Mouse (Mus musculus) embryonic facial prominence, embryonic 13.5 days (tissue): ENCODE data around the gene Exoc5. TPM values are rescaled to one million over a fixed set of nuclear protein-coding genes. Genes with fewer than 3 reads are reported as not detected.
A peak's percentile ranks its signal among the peaks of the same experiment; 100 is the strongest.
"Not testable (repeated sequence)": the region's sequence is repeated elsewhere in the genome, so short reads cannot be mapped to it uniquely, and the experiment has no call there.

Experiments used
- ATAC-seq: fragments of 200-750 bp; cut with Nextera tagmentation; 2 replicates; pipeline ENCODE4 v1.8.0; 2017; ENCODE audit warnings: low read depth; ENCODE audit not compliant: insufficient number of reproducible peaks, insufficient read depth, low FRiP score, low TSS enrichment
- H3K27ac ChIP-seq: fragments of 300-500 bp; sonication (generic); 2 replicates; pipeline ENCODE4 v1.5.1; 2015; ENCODE audit warnings: moderate library complexity, mild to moderate bottlenecking, inconsistent platforms
- H3K27me3 ChIP-seq: fragments of 300-500 bp; sonication (generic); 2 replicates; pipeline ENCODE4 v1.6.1; 2015; ENCODE audit warnings: mild to moderate bottlenecking, inconsistent platforms
- H3K36me3 ChIP-seq: fragments of 300-500 bp; sonication (generic); 2 replicates; pipeline ENCODE4 v1.6.1; 2015; ENCODE audit warnings: mild to moderate bottlenecking, inconsistent platforms
- H3K4me1 ChIP-seq: fragments of 300-500 bp; sonication (generic); 2 replicates; pipeline ENCODE4 v1.6.1; 2015; ENCODE audit warnings: inconsistent platforms
- H3K4me2 ChIP-seq: fragments of 300-500 bp; sonication (generic); 2 replicates; pipeline ENCODE4 v1.6.1; 2015; ENCODE audit warnings: moderate library complexity, mild to moderate bottlenecking, inconsistent platforms
- H3K4me3 ChIP-seq: fragments of 300-500 bp; sonication (generic); 2 replicates; pipeline ENCODE4 v1.5.1; 2015; ENCODE audit warnings: mild to moderate bottlenecking, inconsistent platforms
- H3K9ac ChIP-seq: fragments of 300-500 bp; sonication (generic); 2 replicates; pipeline ENCODE4 v1.6.1; 2015; ENCODE audit warnings: mild to moderate bottlenecking, inconsistent platforms
- H3K9me3 ChIP-seq: fragments of 300-500 bp; sonication (generic); 2 replicates; pipeline ENCODE4 v1.6.1; 2016; ENCODE audit warnings: inconsistent platforms
- WGBS: fragments of 180-500 bp; shearing (Covaris S2); methylation state at CpG from one replicate; pipeline ENCODE4 v1.1.7; 2015; ENCODE audit warnings: mixed read lengths; 5-methylcytosine and 5-hydroxymethylcytosine counted together
- polyA plus RNA-seq: library from polyadenylated mRNA; unstranded; fragments of >200 nt; fragmentation: Nextera tagmentation; extraction: Ambion mirVana; gene quantifications from 2 replicates; pipeline ENCODE4 v1.2.1, GENCODE M21; 2015

Exoc5 gene
- polyA plus RNA-seq = 46.6 and 47.4 TPM in 2 replicates

- peak within 1 kb of the TSS; percentile 98 for H3K27ac ChIP-seq
- H3K4me3 ChIP-seq = peak within 1 kb of the TSS; percentile 90
- H3K4me2 ChIP-seq = peak within 1 kb of the TSS; percentile 71
- ATAC-seq = peak; percentile 94
- H3K36me3 ChIP-seq = no peaks in the 10 kb centered on the region
- no peaks in the 10 kb centered on the region for H3K27me3 ChIP-seq
- peaks cover 18% of the 10 kb centered on the region for H3K4me1 ChIP-seq
- H3K9me3 ChIP-seq = no peaks in the 10 kb centered on the region
- H3K9ac ChIP-seq = peak within 1 kb of the TSS; percentile 97
- under 1% methylated on average over 51 of the region's 53 CpGs for WGBS
These were observed at the start of gene Exoc5 for GRCm38 (mm10) chr14:49066274-49066823. Gene Exoc5, minus strand, starts transcription at chr14:49066653.

- not testable (repeated sequence) for H3K4me1 ChIP-seq, H3K9me3 ChIP-seq
These were observed 25.3 kb upstream of the Exoc5 start for GRCm38 (mm10) chr14:49091755-49092154.

DNA sequence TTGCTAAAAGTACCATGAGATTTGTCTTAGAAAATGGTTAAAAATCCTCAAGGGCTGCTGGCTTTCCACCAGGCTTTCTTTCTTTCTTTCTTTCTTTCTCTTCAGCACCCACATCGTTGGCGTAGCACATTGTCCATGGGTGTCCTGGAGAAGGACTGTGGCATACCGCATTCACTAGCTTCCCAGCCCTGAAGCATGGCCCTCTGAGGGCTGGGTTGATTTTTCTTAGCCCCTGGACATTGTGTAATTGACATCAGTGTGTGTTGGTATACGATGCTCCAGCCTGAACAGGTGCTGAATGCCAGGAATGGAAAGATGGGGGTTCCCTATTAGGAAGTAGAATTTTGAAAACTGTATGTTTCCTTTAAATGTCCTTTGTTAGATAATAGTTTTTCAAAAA is 24.8 kb upstream of the Exoc5 start:
- ATAC-seq = no peak
- Histone ChIP-seq H3K36me3 (peaks cover 7% of the 10 kb centered on the region), H3K4me3 (no peak overlapping the region), H3K4me2 (no peak overlapping the region), H3K9me3 (no peaks in the 10 kb centered on the region), H3K27me3 (no peaks in the 10 kb centered on the region), H3K27ac (no peak overlapping the region), H3K4me1 (no peaks in the 10 kb centered on the region), H3K9ac (no peak overlapping the region)
- WGBS = 88% methylated on average over 4 of the region's 4 CpGs

More at GRCm38 (mm10) chr14:49091755-49092154, 25.3 kb upstream of the Exoc5 start:
- not testable (repeated sequence) for H3K27me3 ChIP-seq, ATAC-seq, H3K4me3 ChIP-seq, H3K27ac ChIP-seq, H3K4me2 ChIP-seq, H3K9ac ChIP-seq, H3K36me3 ChIP-seq
- WGBS = 53% methylated on average over 1 of the region's 1 CpGs

DNA sequence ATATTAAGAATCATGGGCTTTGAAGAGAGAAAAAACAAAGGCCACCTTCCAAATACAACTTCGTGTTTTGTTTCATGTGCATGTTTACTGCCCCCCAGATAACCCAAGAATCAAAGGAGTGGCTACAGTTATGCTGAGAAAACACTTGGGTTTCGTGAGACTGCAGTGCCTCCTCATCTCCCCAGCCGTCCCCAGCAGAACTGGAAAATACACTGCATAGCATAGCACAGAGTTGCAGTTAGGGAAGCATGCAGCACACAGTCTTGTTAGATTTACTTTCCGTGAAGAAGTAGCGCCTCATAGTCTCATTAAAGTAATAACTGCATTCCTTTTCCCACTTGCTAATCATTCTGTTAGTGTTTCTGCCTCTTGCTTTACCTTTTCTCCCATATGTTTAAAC is 23.6 kb upstream of the Exoc5 start:
- Histone ChIP-seq H3K9me3 (no peaks in the 10 kb centered on the region), H3K4me2 (no peak overlapping the region), H3K27me3 (no peaks in the 10 kb centered on the region), H3K36me3 (peaks cover 10% of the 10 kb centered on the region), H3K27ac (no peak overlapping the region), H3K4me3 (no peak overlapping the region), H3K9ac (no peak overlapping the region), H3K4me1 (no peaks in the 10 kb centered on the region)
- ATAC-seq = no peak
- WGBS = 38% methylated on average over 5 of the region's 5 CpGs

DNA sequence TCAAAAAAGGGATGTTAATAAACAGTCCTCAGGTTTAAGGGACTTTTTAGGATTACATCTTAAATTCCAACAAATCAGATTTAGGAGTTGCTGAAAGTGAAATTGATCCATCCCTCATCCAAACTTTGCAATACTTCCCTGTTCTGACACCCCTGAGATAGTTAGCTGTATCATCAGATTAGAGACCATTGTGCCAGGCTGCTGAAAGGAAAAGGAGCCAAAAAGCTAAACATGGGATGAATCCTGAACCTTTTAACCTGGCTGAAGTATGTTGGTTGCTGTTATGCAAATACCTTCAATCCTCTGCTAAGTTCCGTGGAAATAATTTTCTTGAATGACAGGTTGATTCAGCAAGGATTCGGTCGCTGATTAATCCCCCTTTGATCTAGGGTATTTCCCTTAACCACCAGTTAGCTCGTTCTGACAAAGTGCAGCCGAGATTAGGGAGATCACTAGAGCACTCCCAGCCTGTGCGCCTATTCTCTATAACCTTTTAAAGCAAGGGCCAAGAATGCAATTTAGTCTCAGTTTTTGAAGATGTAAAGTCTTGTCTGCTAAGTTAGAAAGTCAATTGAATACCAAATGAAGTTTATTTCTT is 23.1 kb upstream of the Exoc5 start:
- Histone ChIP-seq H3K27me3 (no peaks in the 10 kb centered on the region), H3K27ac (no peak overlapping the region), H3K9me3 (no peaks in the 10 kb centered on the region), H3K9ac (no peak overlapping the region), H3K4me2 (no peak overlapping the region), H3K4me3 (no peak overlapping the region), H3K4me1 (no peaks in the 10 kb centered on the region), H3K36me3 (peaks cover 12% of the 10 kb centered on the region)
- WGBS = 14% methylated on average over 6 of the region's 6 CpGs
- no peak for ATAC-seq

DNA sequence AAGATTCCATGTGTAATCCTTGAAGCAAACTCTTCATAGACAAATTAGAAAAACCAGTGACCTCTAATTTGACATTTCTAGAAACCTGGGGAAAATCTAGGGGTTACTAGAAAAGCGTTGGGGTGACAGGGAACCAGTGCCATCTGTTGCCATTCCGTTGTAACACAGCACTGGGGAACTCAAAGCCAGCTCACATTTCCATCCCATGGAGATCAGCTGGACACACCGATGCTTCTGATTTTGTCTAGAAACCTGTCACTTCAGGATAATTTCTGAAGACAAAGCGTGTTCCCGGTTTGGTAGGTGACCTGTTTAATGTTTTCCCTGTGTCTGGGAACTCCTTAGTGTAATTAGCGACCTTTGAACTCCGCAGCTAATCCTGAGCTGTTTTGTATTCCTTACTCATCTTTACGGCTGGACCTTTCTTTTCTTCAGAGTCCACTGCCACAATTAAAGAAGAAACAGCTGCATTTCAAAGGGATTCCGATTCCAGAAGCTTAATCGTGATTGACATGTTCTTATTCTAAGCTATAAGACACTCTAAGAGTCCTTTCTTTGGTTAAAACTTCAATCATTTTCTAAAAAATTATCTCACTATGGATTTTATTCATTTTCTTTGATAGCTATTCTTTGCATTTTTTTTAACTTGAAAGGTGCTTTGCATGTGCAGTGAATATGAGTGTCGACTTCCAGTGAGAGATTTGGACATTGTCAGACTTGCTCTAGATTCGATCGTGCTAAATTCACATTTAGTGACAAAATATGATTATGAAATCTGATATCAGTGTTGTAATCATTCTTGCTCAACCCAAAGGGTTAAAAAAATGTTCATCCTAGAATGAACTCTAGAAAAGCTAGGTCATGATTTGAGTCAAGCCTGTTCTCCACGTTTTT is 21.9 kb upstream of the Exoc5 start:
- Histone ChIP-seq H3K9me3 (no peaks in the 10 kb centered on the region), H3K27me3 (no peaks in the 10 kb centered on the region), H3K4me1 (no peaks in the 10 kb centered on the region), H3K4me3 (no peak overlapping the region), H3K36me3 (peaks cover 16% of the 10 kb centered on the region), H3K4me2 (no peak overlapping the region), H3K27ac (no peak overlapping the region), H3K9ac (no peak overlapping the region)
- 35% methylated on average over 14 of the region's 14 CpGs for WGBS
- no peak for ATAC-seq

GRCm38 (mm10) chr14:49086522-49086921 is 20.1 kb upstream of the Exoc5 start:
- WGBS = 79% methylated on average over 4 of the region's 4 CpGs
- no peaks in the 10 kb centered on the region for H3K9me3 ChIP-seq
- H3K27ac ChIP-seq = no peak overlapping the region
- peaks cover 19% of the 10 kb centered on the region for H3K36me3 ChIP-seq
- H3K4me2 ChIP-seq = no peak overlapping the region
- H3K9ac ChIP-seq = no peak overlapping the region
- no peak overlapping the region for H3K4me3 ChIP-seq
- ATAC-seq = no peak
- H3K4me1 ChIP-seq = no peaks in the 10 kb centered on the region
- H3K27me3 ChIP-seq = no peaks in the 10 kb centered on the region

DNA sequence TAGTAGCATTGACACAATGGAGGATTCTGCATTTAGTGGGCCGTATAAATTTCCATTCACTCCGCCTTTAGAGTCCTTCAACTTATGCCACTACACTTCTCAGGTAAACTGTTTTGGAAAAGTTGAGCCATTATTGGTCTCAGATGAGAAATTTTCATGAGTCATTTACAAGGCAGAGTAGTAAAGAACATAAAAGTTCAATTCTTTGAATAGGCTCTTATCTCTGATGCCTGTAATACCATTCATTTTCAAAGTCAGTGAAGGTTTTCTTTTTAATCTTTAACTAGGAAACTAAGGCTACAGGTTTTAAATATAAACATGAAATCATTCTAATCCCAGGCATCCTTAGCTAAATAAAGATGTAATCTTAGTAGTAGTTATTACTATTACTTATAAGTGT is 12.4 kb upstream of the Exoc5 start:
- 96% methylated on average over 2 of the region's 2 CpGs for WGBS
- Histone ChIP-seq H3K9ac (no peak overlapping the region), H3K4me2 (no peak overlapping the region), H3K27ac (no peak overlapping the region), H3K9me3 (no peaks in the 10 kb centered on the region), H3K4me1 (no peaks in the 10 kb centered on the region), H3K27me3 (no peaks in the 10 kb centered on the region), H3K36me3 (peaks cover 22% of the 10 kb centered on the region), H3K4me3 (no peak overlapping the region)
- ATAC-seq = no peak

DNA sequence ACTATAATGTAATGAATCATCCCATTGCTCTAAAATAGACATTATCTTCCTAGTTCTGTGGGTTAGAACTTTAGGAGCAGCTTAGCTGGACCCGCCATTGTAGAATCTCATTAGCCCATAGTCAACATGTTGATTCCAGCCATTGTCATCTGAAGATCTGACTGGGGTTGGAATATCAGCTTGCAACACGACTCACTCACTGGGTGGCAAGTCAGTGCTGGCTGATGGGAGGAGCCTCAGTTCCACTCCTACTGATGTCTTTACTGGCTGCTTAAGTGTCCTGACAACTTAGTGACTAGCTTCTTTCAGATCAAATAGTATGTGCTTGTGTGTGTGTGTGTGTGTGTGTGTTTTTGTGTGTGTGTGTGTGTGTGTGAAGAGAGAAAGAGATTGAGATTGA is 7.9 kb upstream of the Exoc5 start:
- H3K27me3 ChIP-seq = no peaks in the 10 kb centered on the region
- 73% methylated on average over 2 of the region's 2 CpGs for WGBS
- ATAC-seq = no peak

GRCm38 (mm10) chr14:49073896-49074295 is 7.4 kb upstream of the Exoc5 start:
- Histone ChIP-seq H3K27ac (no peak overlapping the region), H3K4me1 (no peaks in the 10 kb centered on the region), H3K4me3 (no peak overlapping the region), H3K9ac (no peak overlapping the region), H3K4me2 (no peak overlapping the region), H3K36me3 (peaks cover 11% of the 10 kb centered on the region), H3K9me3 (no peaks in the 10 kb centered on the region), H3K27me3 (no peaks in the 10 kb centered on the region)
- WGBS = 95% methylated on average over 7 of the region's 7 CpGs
- ATAC-seq = no peak

More for the DNA sequence above, 7.9 kb upstream of the Exoc5 start:
- Histone ChIP-seq H3K4me3 (no peak overlapping the region), H3K4me1 (no peaks in the 10 kb centered on the region), H3K9ac (no peak overlapping the region), H3K4me2 (no peak overlapping the region), H3K9me3 (no peaks in the 10 kb centered on the region), H3K27ac (no peak overlapping the region), H3K36me3 (peaks cover 13% of the 10 kb centered on the region)

- ATAC-seq = no peak
- H3K4me1 ChIP-seq = peaks cover 3% of the 10 kb centered on the region
These were observed 6.4 kb upstream of the Exoc5 start for GRCm38 (mm10) chr14:49072837-49073236.

More at GRCm38 (mm10) chr14:49072837-49073236, 6.4 kb upstream of the Exoc5 start:
- Histone ChIP-seq H3K9ac (no peak overlapping the region), H3K4me3 (no peak overlapping the region), H3K27ac (no peak overlapping the region), H3K4me2 (no peak overlapping the region), H3K9me3 (no peaks in the 10 kb centered on the region), H3K36me3 (peaks cover 11% of the 10 kb centered on the region), H3K27me3 (no peaks in the 10 kb centered on the region)
- WGBS = 92% methylated on average over 2 of the region's 2 CpGs
